Mouse (Mus musculus): Measurements from ENCODE around the gene Dmrt2. TPM values are rescaled to one million over a fixed set of nuclear protein-coding genes. Genes with fewer than 3 reads are reported as not detected.
A peak's percentile ranks its signal among the peaks of the same experiment; 100 is the strongest.

Gene Dmrt2
- polyA plus RNA-seq, 1 experiment from 2014 or later = 9.4 TPM

GRCm38 (mm10) chr19:25713382-25713781, 41.2 kb downstream of the Dmrt2 start:
- H3K9ac ChIP-seq = no peak overlapping the region
- 0 out of 2 replicates have a peak, but pooled peaks have one; percentile 22 for ATAC-seq (ENCODE audit: insufficient number of reproducible peaks, insufficient read depth, low FRiP score, low TSS enrichment)
- whole genome bisulfite sequencing = 9% methylated on average over 8 of the region's 8 CpGs

GRCm38 (mm10) chr19:25714927-25715326, 42.7 kb downstream of the Dmrt2 start:
- no peak overlapping the region for H3K9ac ChIP-seq
- no peaks in the 10 kb centered on the region for H3K27me3 ChIP-seq
- no peak overlapping the region for H3K4me2 ChIP-seq (replicated peaks)
- no peak overlapping the region for H3K27ac ChIP-seq
- H3K36me3 ChIP-seq = no peaks in the 10 kb centered on the region
- ATAC-seq (ENCODE audit: insufficient number of reproducible peaks, insufficient read depth, low FRiP score, low TSS enrichment) = no peak
- 54% methylated on average over 2 of the region's 2 CpGs for WGBS
- no peaks in the 10 kb centered on the region for H3K4me1 ChIP-seq
- H3K4me3 ChIP-seq = no peak overlapping the region
- no peaks in the 10 kb centered on the region for H3K9me3 ChIP-seq

More at GRCm38 (mm10) chr19:25713382-25713781, 41.2 kb downstream of the Dmrt2 start:
- H3K4me2 ChIP-seq (replicated peaks) = no peak overlapping the region
- no peak overlapping the region for H3K4me3 ChIP-seq
- no peaks in the 10 kb centered on the region for H3K9me3 ChIP-seq
- no peaks in the 10 kb centered on the region for H3K27me3 ChIP-seq
- H3K4me1 ChIP-seq = no peaks in the 10 kb centered on the region
- H3K27ac ChIP-seq = no peak overlapping the region
- H3K36me3 ChIP-seq = no peaks in the 10 kb centered on the region

- H3K27ac ChIP-seq = no peak overlapping the region
- no peak overlapping the region for H3K4me3 ChIP-seq
- ATAC-seq (ENCODE audit: insufficient number of reproducible peaks, insufficient read depth, low FRiP score, low TSS enrichment) = no peak
- 0 out of 2 replicates have a peak, but pooled peaks cover 3% of the 10 kb centered on the region for H3K27me3 ChIP-seq
- 50% methylated on average over 5 of the region's 5 CpGs for WGBS
- H3K36me3 ChIP-seq = no peaks in the 10 kb centered on the region
- no peaks in the 10 kb centered on the region for H3K4me1 ChIP-seq
- H3K9me3 ChIP-seq = no peaks in the 10 kb centered on the region
- no peak overlapping the region for H3K9ac ChIP-seq
- no peak overlapping the region for H3K4me2 ChIP-seq (replicated peaks)
These were observed 50.4 kb downstream of the Dmrt2 start for GRCm38 (mm10) chr19:25722616-25723015.

Other genes starting within 250 kb of the Dmrt2 start
- 0.39 and 0.55 TPM in 2 replicates for gene Dmrt1, start 166.8 kb upstream of the Dmrt2 start, polyA plus RNA-seq (2016; fragmentation: Nextera tagmentation; extraction: Ambion mirVana)
- gene Dmrt3, start 62.1 kb upstream of the Dmrt2 start, polyA plus RNA-seq (2016; fragmentation: Nextera tagmentation; extraction: Ambion mirVana) = 3.3 and 5.1 TPM in 2 replicates

Measured in embryonic facial prominence, embryonic 12.5 days (tissue).